Mouse (Mus musculus) hindbrain, embryonic 14.5 days (tissue): ENCODE measurements around the gene Cers5. TPM values are rescaled to one million over a fixed set of nuclear protein-coding genes. Genes with fewer than 3 reads are reported as not detected.

ENCODE experiments used
- ATAC-seq: fragments of 200-750 bp; cut with Nextera tagmentation; 2 replicates; pipeline ENCODE4 v1.8.0; 2017; ENCODE audit warnings: moderate number of reproducible peaks, mild to moderate bottlenecking, moderate TSS enrichment, moderate library complexity; ENCODE audit not compliant: low FRiP score
- DNase-seq: peaks from one replicate; pipeline ENCODE4 v3.0.0-alpha.2; 2015; ENCODE audit warnings: low spot score
- H3K27ac ChIP-seq: fragments of 300-500 bp; sonication (generic); 2 replicates; pipeline ENCODE4 v1.5.1; 2014; ENCODE audit warnings: mild to moderate bottlenecking, moderate library complexity
- H3K27me3 ChIP-seq: fragments of 300-500 bp; sonication (generic); 2 replicates; pipeline ENCODE4 v1.6.1; 2014; ENCODE audit warnings: mild to moderate bottlenecking, low read length, mixed read lengths; ENCODE audit not compliant: control insufficient read depth, insufficient read depth
- H3K36me3 ChIP-seq: fragments of 300-500 bp; sonication (generic); replicated peaks from 2 replicates; pipeline ENCODE4 v1.6.1; 2014; ENCODE audit not compliant: control insufficient read depth, insufficient read depth
- H3K4me1 ChIP-seq: fragments of 300-500 bp; sonication (generic); replicated peaks from 2 replicates; pipeline ENCODE4 v1.6.1; 2014; ENCODE audit warnings: antibody characterized with exemption, low read length, mixed read lengths; ENCODE audit not compliant: control insufficient read depth, insufficient read depth
- H3K4me2 ChIP-seq: fragments of 300-500 bp; sonication (generic); replicated peaks from 2 replicates; pipeline ENCODE4 v1.6.1; 2014; ENCODE audit warnings: mild to moderate bottlenecking, moderate library complexity
- H3K4me3 ChIP-seq: fragments of 300-500 bp; sonication (generic); replicated peaks from 2 replicates; pipeline ENCODE4 v1.5.1; 2014; ENCODE audit warnings: mild to moderate bottlenecking, low read length
- H3K9ac ChIP-seq: fragments of 300-500 bp; sonication (generic); 2 replicates; pipeline ENCODE4 v1.6.1; 2014
- H3K9me3 ChIP-seq: fragments of 300-500 bp; sonication (generic); 2 replicates; pipeline ENCODE4 v1.6.1; 2016; ENCODE audit warnings: low read length; ENCODE audit not compliant: control insufficient read depth
- WGBS: fragments of 180-500 bp; shearing (Covaris S2); extraction: QIAGEN DNeasy Blood & Tissue Kit; methylation state at CpG from one replicate; pipeline ENCODE4 v1.1.7; 2014; 5-methylcytosine and 5-hydroxymethylcytosine counted together
- polyA plus RNA-seq: library from polyadenylated mRNA; unstranded; fragments of >200 nt; fragmentation: Nextera tagmentation; extraction: Ambion mirVana; gene quantifications from 2 replicates; pipeline ENCODE4 v1.2.1, GENCODE M21; 2014

Cers5 gene
- polyA plus RNA-seq, 1 experiment from 2014 or later, result 78.5 TPM

- no peak overlapping the region for H3K4me2 ChIP-seq
- DNase-seq (no peak), ATAC-seq (peak; percentile 54)
- H3K4me1 ChIP-seq, result peaks cover 16% of the 10 kb centered on the region
- peak overlapping the region; percentile 74 for H3K27ac ChIP-seq
- H3K27me3 ChIP-seq, result no peaks in the 10 kb centered on the region
- no peak overlapping the region for H3K4me3 ChIP-seq
- H3K9ac ChIP-seq, result peak overlapping the region; percentile 31
- no peaks in the 10 kb centered on the region for H3K9me3 ChIP-seq
- peaks cover 66% of the 10 kb centered on the region for H3K36me3 ChIP-seq
- 55% methylated on average over 13 of the region's 13 CpGs for WGBS
These were observed 57.3 kb downstream of the Cers5 start for GRCm38 (mm10) chr15:99715361-99715865.

DNA sequence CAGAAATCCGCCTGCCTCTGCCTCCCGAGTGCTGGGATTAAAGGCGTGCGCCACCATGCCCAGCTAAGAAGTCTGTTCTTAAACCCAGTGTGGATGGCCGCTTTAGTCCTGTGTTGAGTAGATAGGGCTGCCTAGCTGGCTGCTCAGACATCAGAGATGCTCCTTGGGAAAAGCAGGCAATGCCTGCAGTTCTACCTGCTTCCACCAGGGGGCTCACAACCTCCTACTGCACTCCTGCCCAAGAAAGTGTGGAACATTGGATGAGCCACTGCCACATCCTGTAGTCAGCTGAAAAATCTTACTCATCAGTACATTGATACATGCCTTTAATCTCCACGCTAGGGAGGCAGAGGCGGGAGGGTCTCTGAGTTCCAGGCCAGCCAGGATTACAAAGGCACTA, 57.8 kb downstream of the Cers5 start:
- H3K4me2 ChIP-seq, result no peak overlapping the region
- ATAC-seq, result peak; percentile 42; the same call in 1 of the 2 replicates
- peaks cover 68% of the 10 kb centered on the region for H3K36me3 ChIP-seq
- no peak overlapping the region for H3K9ac ChIP-seq
- no peaks in the 10 kb centered on the region for H3K27me3 ChIP-seq
- no peaks in the 10 kb centered on the region for H3K9me3 ChIP-seq
- peak; percentile 86 for DNase-seq
- H3K4me3 ChIP-seq, result no peak overlapping the region
- H3K27ac ChIP-seq, result peak overlapping the region; percentile 74
- WGBS, result 51% methylated on average over 7 of the region's 7 CpGs
- H3K4me1 ChIP-seq, result peaks cover 16% of the 10 kb centered on the region

DNA sequence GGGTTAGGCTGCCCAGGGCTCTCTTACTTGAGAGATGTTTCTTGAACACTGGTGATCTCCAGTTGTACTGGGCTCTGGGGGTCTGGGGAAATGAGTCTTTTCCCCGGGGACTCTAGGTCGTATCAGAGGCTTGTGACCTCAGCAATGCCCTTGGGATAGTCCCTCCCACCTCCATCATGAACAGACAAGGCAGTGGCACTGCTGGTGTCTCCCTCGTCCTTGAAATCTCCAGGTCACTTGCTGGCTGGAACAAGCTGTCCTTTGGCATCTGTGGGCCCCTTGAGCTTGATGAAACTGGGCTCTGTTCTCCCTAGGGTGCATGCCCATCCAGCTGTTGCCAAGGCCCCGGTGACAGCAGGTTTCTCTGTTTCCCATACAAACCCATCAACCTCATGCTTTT, 58.5 kb downstream of the Cers5 start:
- no peak for DNase-seq
- ATAC-seq, result no peak
- H3K36me3 ChIP-seq, result peaks cover 75% of the 10 kb centered on the region
- no peak overlapping the region for H3K4me3 ChIP-seq
- WGBS, result 60% methylated on average over 4 of the region's 4 CpGs
- H3K9ac ChIP-seq, result no peak overlapping the region
- H3K4me1 ChIP-seq, result peaks cover 16% of the 10 kb centered on the region
- no peak overlapping the region for H3K4me2 ChIP-seq
- no peaks in the 10 kb centered on the region for H3K9me3 ChIP-seq
- H3K27ac ChIP-seq, result peak overlapping the region; percentile 74; the same call in 1 of the 2 replicates
- no peaks in the 10 kb centered on the region for H3K27me3 ChIP-seq

GRCm38 (mm10) chr15:99713569-99713968, 59.1 kb downstream of the Cers5 start:
- peaks cover 16% of the 10 kb centered on the region for H3K4me1 ChIP-seq

GRCm38 (mm10) chr15:99712666-99713559, 59.8 kb downstream of the Cers5 start:
- no peak overlapping the region for H3K27ac ChIP-seq

More at GRCm38 (mm10) chr15:99713569-99713968, 59.1 kb downstream of the Cers5 start:
- Histone ChIP-seq H3K36me3 (peaks cover 76% of the 10 kb centered on the region), H3K4me3 (no peak overlapping the region), H3K27me3 (no peaks in the 10 kb centered on the region), H3K4me2 (no peak overlapping the region), H3K27ac (no peak overlapping the region), H3K9me3 (no peaks in the 10 kb centered on the region), H3K9ac (no peak overlapping the region)
- 61% methylated on average over 3 of the region's 3 CpGs for WGBS
- ATAC-seq (no peak), DNase-seq (no peak)

DNA sequence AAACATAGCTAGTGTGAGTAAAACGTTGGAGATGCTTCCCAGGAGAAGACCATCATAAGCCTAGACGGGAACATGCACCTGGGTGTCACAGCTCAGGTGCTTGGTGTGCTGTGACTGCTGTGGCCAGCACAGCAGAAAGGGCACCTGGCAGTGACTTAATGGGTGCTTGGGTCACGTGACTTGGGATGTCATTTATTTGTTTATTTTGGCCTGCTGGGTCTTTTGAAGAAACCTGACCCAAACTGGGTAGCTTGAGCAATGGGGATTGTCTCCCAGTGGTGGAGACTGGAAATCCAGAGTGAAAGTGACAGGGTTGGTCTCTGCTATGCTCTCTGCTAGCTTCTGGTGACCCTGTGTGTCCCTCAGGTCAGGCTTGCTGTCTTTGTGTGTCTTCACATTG, 61.2 kb downstream of the Cers5 start:
- 78% methylated on average over 3 of the region's 3 CpGs for WGBS
- H3K9me3 ChIP-seq, result no peaks in the 10 kb centered on the region
- H3K36me3 ChIP-seq, result peaks cover 91% of the 10 kb centered on the region
- H3K27ac ChIP-seq, result no peak overlapping the region
- no peak overlapping the region for H3K4me2 ChIP-seq
- no peaks in the 10 kb centered on the region for H3K27me3 ChIP-seq
- DNase-seq (no peak), ATAC-seq (no peak)
- no peak overlapping the region for H3K4me3 ChIP-seq
- H3K4me1 ChIP-seq, result peaks cover 11% of the 10 kb centered on the region
- H3K9ac ChIP-seq, result no peak overlapping the region

More at GRCm38 (mm10) chr15:99712666-99713559, 59.8 kb downstream of the Cers5 start:
- Histone ChIP-seq H3K4me1 (peaks cover 16% of the 10 kb centered on the region), H3K4me3 (no peak overlapping the region), H3K36me3 (peaks cover 77% of the 10 kb centered on the region), H3K9ac (no peak overlapping the region), H3K27me3 (no peaks in the 10 kb centered on the region), H3K4me2 (no peak overlapping the region), H3K9me3 (no peaks in the 10 kb centered on the region)
- DNase-seq (no peak), ATAC-seq (no peak)
- 59% methylated on average over 13 of the region's 13 CpGs for WGBS

DNA sequence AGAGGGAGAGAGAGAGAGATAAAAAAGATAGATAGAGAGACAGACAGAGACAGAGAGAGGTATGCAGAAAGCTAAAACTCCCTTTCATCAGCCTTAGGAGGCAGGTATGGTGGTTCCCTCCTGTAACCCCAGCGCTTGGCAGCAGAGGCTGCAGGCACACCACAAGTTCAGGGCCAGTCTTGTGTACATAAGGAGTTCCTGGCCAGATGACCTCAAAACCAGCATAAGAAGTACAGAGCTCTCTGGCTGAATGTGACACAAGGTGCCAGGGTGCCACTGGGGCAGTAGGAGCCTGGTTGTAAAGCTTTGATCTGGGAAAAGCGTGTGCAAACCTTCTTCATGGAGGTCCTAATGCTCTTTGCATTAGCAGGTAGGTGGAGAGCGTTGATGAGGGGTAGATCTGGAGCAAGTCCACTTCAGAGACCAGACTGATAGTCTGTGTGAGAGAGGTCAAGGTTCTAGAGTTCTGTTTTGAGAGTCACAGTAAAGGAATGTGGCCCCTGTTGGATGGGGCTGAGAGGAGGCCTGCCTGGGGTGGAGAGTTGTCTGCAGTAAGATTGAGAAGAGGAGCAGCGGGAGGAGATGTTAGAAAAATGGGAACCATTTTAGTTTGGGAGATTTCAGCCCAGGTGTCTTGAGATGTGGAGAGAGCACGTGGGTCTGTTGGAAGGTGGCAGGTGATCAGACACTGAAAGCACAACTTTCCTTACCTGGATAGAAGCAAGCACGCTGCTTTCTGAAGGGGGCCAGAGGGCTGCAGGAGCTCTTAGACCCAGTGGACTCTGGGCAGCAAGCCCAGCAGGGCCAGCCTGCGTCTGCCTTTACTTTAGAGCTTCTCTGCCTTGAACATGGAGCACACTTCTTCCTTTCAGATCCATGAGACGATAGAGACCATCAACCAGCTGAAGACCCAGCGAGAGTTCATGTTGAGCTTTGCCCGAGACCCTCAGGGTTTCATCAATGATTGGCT, 62.2 kb downstream of the Cers5 start:
- ATAC-seq (no peak), DNase-seq (no peak)
- no peak overlapping the region for H3K27ac ChIP-seq
- H3K36me3 ChIP-seq, result peaks cover 96% of the 10 kb centered on the region
- no peak overlapping the region for H3K4me3 ChIP-seq
- WGBS, result 91% methylated on average over 10 of the region's 10 CpGs
- H3K4me1 ChIP-seq, result peaks cover 2% of the 10 kb centered on the region; the same call in 1 of the 2 replicates
- H3K27me3 ChIP-seq, result no peaks in the 10 kb centered on the region
- H3K4me2 ChIP-seq, result no peak overlapping the region
- no peaks in the 10 kb centered on the region for H3K9me3 ChIP-seq
- no peak overlapping the region for H3K9ac ChIP-seq

GRCm38 (mm10) chr15:99708176-99708575, 64.5 kb downstream of the Cers5 start:
- Histone ChIP-seq H3K4me3 (no peak overlapping the region), H3K36me3 (peaks cover 97% of the 10 kb centered on the region), H3K4me2 (no peak overlapping the region), H3K4me1 (peaks cover 19% of the 10 kb centered on the region), H3K27ac (no peak overlapping the region), H3K9ac (no peak overlapping the region), H3K9me3 (no peaks in the 10 kb centered on the region), H3K27me3 (no peaks in the 10 kb centered on the region)
- no peak for DNase-seq
- 97% methylated on average over 13 of the region's 13 CpGs for WGBS
- ATAC-seq, result no peak
